Mouse (Mus musculus): ENCODE measurements around the gene Oser1.

Oser1 gene

GRCm38 (mm10) chr2:163401221-163401620 lies 23.3 kb downstream of the Oser1 start:
- peak; percentile 33 to 93 for DNase-seq (ENCODE audit: low spot score in 2 of 2)

GRCm38 (mm10) chr2:163399222-163399621 lies 25.3 kb downstream of the Oser1 start:
- no peak for DNase-seq (ENCODE audit: low spot score in 2 of 2)

GRCm38 (mm10) chr2:163398770-163399169 lies 25.7 kb downstream of the Oser1 start:
- no peak for DNase-seq (ENCODE audit: low spot score in 2 of 2)

GRCm38 (mm10) chr2:163397905-163398304 lies 26.6 kb downstream of the Oser1 start, which contains the start of gene Jph2:
Gene Jph2 (minus strand): TSS chr2:163397993.
- DNase-seq (ENCODE audit: low spot score in 2 of 2), result no peak

- no peak for DNase-seq (ENCODE audit: low spot score in 2 of 2)
These were observed 27.4 kb downstream of the Oser1 start for GRCm38 (mm10) chr2:163397071-163397470.

- no peak for DNase-seq (ENCODE audit: low spot score in 2 of 2)
These were observed 29.5 kb downstream of the Oser1 start for GRCm38 (mm10) chr2:163394977-163395376.

- no peak for DNase-seq (ENCODE audit: low spot score in 2 of 2)
These were observed 30.5 kb downstream of the Oser1 start for GRCm38 (mm10) chr2:163393976-163394375.

- no peak for DNase-seq (ENCODE audit: low spot score in 2 of 2)
These were observed 31.3 kb downstream of the Oser1 start for GRCm38 (mm10) chr2:163393241-163393640.

- no peak for DNase-seq (ENCODE audit: low spot score in 2 of 2)
These were observed 32.1 kb downstream of the Oser1 start for GRCm38 (mm10) chr2:163392436-163392835.

GRCm38 (mm10) chr2:163386423-163387190 lies 37.9 kb downstream of the Oser1 start:
- DNase-seq (ENCODE audit: low spot score in 2 of 2), result no peak

- no peak for DNase-seq (ENCODE audit: low spot score in 2 of 2)
These were observed 39.4 kb downstream of the Oser1 start for GRCm38 (mm10) chr2:163385126-163385525.

- DNase-seq (ENCODE audit: low spot score in 2 of 2), result no peak
These were observed 43.3 kb downstream of the Oser1 start for GRCm38 (mm10) chr2:163381246-163381645.

- no peak for DNase-seq (ENCODE audit: low spot score in 2 of 2)
These were observed 45.1 kb downstream of the Oser1 start for GRCm38 (mm10) chr2:163379366-163379765.

- no peak for DNase-seq (ENCODE audit: low spot score in 2 of 2)
These were observed 48.4 kb downstream of the Oser1 start for GRCm38 (mm10) chr2:163376082-163376481.

GRCm38 (mm10) chr2:163375468-163375867 lies 49.0 kb downstream of the Oser1 start:
- DNase-seq (ENCODE audit: low spot score in 2 of 2), result no peak

GRCm38 (mm10) chr2:163372627-163373026 lies 51.9 kb downstream of the Oser1 start:
- no peak for DNase-seq (ENCODE audit: low spot score in 2 of 2)

- DNase-seq (ENCODE audit: low spot score in 2 of 2), result no peak
These were observed 54.3 kb downstream of the Oser1 start for GRCm38 (mm10) chr2:163370175-163370574.

- no peak for DNase-seq (ENCODE audit: low spot score in 2 of 2)
These were observed 59.5 kb downstream of the Oser1 start for GRCm38 (mm10) chr2:163364785-163365541.

- no peak for DNase-seq (ENCODE audit: low spot score in 2 of 2)
These were observed 61.3 kb downstream of the Oser1 start for GRCm38 (mm10) chr2:163362940-163363921.

- DNase-seq (ENCODE audit: low spot score in 2 of 2), result no peak
These were observed 63.5 kb downstream of the Oser1 start for GRCm38 (mm10) chr2:163360858-163361623.

GRCm38 (mm10) chr2:163359253-163359652 lies 65.2 kb downstream of the Oser1 start:
- no peak for DNase-seq (ENCODE audit: low spot score in 2 of 2)

All from left cerebral cortex, adult 9 months (tissue).